Mouse (Mus musculus) urinary bladder, postnatal 36 days (tissue): Measurements from ENCODE around the gene Itgae.

ENCODE experiments used
- DNase-seq, 2 experiments: peaks; one replicate each; pipeline ENCODE4 v3.0.0; 2022; ENCODE audit warnings: low spot score in 2 of 2, mixed read lengths in 1 of 2

The Itgae gene

DNA sequence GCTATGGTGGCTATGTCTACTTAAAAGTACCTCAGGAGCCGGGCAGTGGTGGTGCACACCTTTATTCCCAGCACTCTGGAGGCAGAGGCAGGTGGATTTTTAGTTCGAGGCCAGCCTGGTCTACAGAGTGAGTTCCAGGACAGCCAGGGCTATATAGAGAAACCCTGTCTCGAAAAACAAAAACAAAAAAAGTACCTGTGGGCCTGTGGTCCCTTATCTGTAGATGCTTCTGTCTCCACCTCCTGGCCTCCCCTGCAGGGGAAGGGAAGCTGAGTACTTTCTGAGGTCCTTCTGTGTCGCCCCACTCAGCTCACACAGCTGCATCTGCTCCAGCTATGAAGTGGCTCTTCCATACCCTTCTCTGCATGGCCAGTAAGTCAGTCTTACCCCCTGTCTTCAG lies at the start of gene Itgae:
TSS of gene Itgae (plus strand) at position 301 of the 400 bp plus-strand sequence.
- DNase-seq = no peak

DNA sequence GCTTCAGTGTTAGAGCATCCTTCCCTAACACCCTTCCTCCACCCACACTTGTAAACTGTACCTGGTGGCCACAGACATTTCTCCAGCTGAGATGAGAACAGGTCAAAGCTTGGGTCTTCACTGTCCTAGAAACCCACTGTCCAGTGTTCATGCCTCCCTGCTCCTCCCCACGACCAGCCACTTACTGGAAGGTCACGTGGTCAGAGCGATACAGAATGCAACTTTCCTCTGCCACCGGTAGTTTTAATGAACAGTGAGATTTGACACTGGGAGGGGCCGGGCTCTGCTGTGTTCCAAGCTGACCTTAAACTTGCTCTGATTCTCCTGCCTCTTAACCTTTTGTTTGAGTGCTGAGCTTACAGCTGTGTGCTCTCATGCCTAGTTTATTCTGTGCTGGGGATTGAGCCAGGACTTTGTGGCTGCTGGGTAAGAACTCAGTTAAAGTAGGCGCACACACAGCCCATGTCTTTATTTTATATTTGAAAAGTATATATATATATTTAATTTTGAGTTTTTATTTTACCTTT lies 46.1 kb upstream of the Itgae start:
- no peak for DNase-seq

DNA sequence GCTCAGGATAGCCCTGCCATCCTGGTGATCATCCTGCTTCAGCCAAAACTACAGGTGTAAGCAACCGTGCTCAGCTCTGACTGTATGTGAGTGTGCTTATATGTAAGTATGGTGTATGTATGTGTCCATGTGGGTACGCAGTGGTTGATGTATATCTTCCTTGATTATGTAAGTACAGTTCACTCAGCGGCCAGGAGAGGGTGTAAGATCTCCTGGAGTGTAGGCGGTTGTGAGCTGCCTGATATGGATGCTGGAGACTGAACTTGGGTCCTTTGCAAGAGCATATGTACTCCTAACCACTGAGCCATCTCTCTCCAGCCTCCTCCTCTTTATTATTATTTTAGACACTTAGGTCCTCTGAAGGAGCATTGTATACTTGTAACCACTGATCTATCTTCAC lies 45.6 kb upstream of the Itgae start:
- DNase-seq = no peak

DNA sequence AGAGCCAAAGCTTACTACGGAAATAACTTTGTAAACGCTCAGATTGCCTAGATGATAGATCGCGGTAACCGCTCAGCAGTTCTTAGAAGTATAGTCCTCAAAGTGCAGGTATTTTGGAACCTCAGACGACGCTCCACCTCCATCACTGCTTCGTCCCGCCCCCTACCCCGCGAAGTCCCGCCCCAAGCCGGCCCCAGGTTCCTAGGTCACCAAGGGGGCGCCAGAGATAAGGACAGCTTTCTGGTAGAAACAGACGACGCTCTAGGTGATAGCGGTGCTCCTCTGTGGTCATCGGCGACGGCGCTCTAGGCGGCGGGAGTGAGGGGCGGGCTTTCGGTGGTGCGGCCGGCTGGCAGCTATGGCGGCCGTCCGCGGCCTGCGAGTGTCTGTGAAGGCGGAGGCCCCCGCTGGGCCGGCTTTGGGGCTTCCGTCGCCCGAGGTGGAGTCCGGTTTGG lies 42.8 kb upstream of the Itgae start, which contains the start of gene Ncbp3:
TSS of gene Ncbp3 (plus strand) at position 242 of the 455 bp plus-strand sequence.
- DNase-seq = peak; percentile 91 to 95

DNA sequence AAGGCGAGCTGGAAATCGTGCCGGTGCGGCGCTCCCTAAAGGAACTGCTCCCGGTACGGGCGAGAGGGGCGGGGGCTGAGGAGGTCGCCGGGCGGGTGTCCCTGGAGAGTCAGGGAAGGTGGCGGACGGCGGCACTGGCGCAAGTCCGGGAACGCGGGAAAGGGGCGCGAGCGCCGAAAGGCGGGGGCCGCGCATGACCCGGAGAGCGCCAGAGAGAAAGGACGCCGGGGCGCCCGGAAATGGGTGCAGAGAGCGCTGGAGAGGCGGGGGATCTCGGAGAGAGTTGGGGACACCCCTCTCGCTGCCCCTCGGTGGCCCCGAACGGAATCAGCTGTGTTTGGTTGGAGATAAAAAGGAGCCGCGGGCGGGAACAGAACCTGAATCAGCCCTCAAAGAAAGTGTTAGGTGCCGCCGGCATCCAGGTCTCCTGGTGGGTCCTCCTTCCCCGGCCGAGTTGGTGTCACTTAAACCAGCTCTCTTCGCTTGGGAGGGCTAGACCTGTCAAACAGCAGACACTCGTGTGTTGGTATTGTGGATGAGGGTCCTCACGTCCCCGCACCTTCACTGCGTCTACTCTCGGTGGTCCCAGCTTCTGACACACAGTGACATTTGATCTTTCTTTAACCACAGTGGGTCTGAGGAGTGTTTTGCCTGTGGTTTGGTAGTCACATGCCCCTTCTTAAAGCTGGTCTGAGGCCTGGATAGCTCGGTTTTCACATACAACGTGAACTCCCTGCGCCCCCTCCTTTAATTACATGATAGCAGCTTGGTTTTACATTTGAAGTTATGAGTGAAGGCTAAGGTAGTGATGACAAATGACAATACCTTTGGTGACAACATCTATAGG lies 42.1 kb upstream of the Itgae start:
- no peak for DNase-seq

DNA sequence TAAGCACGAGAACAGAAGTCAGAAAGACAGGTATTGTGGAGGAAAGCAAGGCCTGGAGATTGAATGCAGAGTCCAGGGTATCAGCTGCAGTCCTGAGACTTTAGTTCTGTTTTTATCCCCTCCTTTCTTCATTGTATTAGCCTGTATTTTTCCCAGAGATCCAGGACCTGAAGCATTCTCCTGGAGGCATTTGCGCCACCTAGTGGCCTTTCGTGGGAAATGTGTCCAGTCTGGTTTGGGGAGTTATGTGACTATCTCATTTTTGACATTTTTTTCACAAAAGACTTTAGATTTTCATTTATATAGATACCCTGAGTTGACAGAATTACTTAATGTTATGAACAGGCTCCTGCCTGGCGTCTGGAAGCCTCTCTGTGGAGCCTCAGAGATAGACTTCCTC lies 41.0 kb upstream of the Itgae start:
- peak; percentile 60 to 70 for DNase-seq

- no peak for DNase-seq
Observed at GRCm38 (mm10) chr11:73052795-73053194, 37.6 kb upstream of the Itgae start.

DNA sequence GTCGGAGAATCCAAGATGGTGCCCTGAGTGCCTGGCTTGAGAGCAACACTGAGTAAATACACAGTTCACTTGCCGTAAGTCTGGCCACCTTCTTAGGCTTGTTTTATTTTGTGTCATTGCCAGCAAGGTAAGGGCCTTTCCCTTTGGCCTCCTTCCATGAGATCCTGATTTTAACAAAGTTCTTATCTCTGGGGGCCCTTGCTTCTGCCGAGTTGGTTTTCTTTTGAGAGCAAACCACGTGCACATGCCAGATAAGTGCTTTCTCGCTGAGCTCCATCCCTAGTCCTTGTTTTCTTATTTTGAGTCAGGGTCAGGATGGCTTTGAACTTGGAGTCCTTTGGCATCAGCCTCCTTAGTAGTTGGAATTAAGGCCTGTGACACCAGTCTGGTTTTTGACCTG lies 32.7 kb upstream of the Itgae start:
- DNase-seq = no peak

DNA sequence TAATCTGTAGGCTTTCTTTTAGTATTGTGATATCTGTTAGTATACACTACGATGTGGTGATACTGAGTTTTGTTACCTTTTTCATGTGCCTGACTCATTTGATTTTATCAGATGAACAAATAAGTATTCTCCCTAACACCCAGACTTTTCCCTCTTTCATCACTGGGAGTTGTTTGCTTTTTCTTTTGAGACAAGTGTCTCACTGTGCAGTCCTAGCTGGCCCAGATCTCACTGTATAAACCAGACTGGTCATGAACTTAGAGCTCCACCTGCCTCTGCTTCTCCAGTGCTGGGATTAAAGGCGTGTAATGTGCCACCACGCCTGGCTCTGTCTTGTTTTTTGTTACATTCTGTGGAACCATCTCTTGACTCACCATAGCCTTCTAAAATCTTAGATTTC lies 30.8 kb upstream of the Itgae start:
- no peak for DNase-seq

DNA sequence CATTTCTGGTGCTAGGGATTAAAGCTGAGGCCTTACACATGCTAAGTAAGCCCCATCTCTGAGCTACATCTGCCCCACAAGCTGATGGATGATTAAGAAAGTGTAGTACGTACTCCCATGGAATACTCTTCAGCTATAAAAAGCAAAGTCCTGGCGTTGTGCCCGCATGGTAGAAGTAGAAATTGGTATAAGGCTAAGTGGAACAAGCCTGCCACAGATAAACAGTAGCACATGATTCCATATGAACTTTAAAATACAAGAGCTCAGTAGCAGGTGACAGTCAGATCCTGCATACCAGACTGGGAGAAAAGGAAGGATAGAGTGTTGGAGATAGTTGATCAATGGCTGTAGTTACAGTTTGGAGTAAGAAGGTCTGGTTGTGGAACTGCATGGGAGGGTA lies 29.0 kb upstream of the Itgae start:
- no peak for DNase-seq

DNA sequence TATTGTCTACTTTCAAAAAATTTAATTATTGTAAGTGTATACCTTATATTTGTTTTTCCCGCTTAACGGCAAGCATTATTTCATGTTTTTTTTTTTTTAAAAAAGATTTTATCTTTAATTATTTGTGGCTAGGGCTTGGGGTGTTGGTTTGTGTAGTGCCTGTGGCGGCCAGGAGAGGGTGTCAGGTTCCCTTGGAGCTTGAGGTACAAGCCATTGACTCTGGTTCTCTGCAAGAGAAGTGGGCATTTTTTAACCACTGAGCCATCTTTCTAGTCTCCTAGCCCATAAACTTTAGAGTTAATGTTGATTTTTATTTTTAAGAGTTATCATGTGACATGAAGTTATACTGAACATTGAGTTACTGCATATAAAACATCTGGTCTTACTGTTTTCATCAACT lies 18.5 kb upstream of the Itgae start:
- no peak for DNase-seq

GRCm38 (mm10) chr11:73076295-73076694 lies 14.1 kb upstream of the Itgae start:
- no peak for DNase-seq

DNA sequence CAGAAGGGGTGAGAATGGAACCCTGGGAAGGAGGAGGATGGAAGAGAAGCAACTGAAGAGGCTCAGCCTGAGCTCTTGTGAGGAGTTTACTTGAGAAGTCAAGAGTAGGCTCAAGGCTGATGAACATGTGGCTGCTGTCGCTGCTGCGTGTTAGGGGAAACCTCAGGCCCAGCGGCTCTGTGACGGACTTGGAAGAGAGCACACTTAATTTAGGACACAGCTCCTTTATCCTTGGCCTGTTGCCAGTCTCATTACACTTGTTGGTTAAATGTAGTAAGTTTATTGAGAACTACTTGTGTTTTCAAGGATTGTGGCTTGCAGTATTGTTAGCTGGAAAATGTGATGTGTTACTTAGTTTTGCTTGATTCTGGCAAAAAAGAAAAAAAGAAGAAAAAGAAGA lies 13.7 kb upstream of the Itgae start:
- no peak for DNase-seq

DNA sequence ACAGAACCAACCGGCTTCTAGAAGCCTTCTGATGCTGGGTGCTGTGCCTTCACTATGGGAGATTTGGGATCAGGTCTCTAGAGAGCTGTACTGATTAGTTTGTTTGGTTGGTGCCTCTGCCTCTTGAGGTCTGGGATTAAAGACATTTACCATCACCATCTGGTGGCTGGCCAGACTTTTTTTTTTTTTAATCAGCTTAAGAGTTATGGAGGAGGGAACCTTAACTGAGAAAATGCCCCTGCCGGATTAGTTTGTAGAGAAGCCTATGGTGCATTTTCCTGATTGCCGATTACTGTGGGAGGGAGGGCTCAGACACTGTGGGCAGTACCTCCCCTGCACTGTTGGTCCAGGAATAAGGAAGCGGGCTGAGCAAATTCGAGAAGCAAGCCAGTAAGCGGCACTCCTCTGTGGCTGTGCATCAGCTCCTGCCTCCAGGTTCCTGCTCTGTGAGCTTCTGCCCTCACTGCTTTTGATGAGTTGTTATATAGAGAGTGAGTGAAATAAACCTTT lies 13.1 kb upstream of the Itgae start:
- DNase-seq = no peak

DNA sequence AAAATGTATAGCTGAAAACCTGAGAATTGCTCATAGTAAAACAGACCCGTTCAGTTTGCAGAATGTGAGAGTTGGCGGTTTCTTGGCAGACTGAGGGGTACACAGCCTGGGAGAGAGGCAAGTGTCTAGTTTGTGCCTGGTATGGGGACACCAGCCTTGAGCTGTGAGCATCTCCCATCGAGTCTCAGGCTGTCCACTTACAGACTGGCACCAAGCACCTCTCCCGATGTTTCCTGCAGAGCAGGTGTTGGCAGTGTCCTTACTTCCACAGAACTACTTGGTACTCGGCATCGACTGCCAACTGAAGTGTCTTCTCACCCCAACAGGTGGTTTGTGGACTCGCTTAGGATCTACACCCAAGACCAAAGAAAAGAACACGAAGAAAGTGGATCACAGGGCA lies 11.8 kb upstream of the Itgae start:
- no peak for DNase-seq

- no peak for DNase-seq
Observed at GRCm38 (mm10) chr11:73080306-73080705, 10.1 kb upstream of the Itgae start.

GRCm38 (mm10) chr11:73084303-73084702 lies 6.1 kb upstream of the Itgae start:
- no peak for DNase-seq

DNA sequence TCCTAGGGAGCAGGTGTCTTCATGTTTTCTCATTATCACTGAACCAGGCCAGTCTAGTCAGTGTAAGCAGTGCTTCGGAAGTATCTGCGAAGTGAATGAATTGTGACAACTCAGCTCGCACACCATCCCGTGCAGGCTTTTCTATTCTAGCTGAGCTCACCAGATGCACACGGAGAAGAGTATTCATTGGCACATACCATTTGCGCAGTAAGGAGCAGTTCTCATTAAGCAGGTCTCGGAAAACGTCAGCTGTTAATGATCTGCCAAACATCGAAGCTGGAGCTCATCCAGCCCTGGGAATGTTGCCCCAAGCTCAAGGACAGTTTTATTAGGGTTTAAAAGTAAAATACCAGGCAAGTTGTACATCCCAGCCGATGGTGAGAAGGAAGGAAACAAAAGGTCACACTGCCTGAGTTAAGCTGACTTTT lies 5.6 kb upstream of the Itgae start:
- DNase-seq = no peak

DNA sequence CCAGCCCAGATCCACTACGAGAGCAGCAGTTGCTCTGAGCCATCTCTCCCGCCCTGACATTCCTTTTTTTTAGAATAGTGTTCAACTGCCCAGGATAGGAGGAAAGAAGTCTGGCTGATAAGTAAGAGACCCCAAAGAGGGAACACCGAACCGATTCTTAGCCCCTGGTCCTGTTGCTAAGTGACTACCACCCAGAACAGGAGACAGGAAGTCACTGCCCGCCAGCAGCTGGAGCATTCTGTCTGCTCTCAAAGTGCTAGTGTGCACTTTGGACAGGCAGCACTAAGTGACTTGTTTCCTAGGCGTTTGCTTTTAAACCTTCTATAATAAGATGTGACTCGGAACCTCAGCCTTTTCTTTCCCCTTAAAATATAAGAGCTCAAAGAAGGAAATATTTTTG lies 5.0 kb upstream of the Itgae start:
- DNase-seq = no peak

DNA sequence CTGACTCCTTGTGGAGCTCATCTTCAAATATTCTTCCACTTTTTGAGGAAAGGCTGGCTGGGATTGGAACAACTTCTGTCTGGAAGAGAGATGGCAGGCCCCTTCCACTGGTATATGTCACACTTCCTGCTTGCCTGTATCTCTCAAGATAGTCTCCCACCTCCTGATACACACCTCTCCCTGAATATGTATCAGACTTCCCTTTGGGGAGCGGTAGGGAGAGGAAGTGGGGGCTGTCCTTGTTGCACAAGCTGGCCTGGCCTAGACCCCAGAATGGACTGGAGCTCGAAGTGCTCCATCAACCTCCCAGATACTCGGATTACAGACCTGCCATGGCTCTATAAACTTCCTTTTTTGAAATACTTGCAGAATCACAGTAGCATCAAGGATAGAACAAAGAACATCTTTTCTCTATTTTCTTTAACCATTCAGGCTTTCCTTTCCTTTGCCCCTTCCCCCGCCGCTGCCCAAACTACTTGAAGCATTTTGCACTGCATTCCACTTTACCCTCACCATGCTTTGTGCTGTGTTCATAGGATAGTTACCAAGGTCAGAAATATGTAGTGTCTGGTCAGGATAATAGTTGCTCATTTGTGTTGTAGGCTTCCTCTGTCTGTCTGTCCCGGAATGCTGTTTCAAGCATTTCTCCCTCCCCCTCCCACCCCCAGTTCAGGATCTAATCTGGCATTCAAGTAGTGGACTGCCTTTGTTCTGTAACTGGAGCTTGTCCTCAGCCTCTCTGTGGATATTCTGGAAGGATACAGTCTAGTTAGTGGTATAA lies 2.5 kb upstream of the Itgae start:
- no peak for DNase-seq

DNA sequence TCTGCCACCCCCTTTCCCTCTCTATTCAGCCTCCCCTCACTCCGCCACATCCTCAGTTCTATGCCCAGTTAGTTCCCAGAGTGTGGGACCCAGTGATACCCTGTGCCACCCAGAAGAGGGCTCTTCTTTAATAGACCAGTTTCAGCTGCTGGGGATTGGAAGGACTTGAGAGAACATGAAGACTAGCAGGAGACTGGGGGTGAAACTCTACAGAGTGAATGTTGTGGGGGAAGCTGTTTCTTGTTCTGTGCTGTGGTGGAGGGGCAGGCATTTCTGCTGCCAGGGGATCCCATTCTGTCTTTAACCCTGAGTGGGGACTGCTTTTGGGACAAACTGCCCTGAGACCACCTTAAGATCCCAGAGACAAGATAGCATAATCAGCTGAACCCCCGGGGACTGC lies 443 bp downstream of the Itgae start:
- DNase-seq = no peak

DNA sequence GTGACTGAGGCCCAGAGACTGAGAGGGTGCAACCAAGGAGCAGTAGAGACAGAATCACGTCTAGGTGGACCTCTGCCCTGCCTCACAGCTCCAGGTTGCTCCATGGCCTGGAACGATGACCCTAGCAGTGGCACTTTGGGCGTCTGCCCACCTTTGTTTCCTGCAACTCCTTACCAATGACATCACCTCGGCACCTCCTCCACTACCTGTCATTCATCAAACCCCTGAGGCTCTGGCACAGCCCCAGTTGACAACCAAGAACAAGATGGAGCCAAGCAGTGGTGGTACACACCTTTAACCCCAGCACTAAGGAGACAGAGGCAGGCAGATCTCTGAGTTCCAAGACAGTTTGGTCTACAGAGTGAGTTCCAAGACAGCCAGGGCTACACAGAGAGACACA lies 1.7 kb downstream of the Itgae start:
- DNase-seq = no peak
